Mouse (Mus musculus) myocyte (in vitro differentiated cells): ENCODE measurements around the gene Hip1.

Experiments
- E2F4 ChIP-seq: IDR thresholded peaks from one replicate; pipeline ENCODE4 v1.6.1; 2011; ENCODE audit warnings: mild to moderate bottlenecking, control low read depth, moderate library complexity; ENCODE audit not compliant: insufficient read depth
- MAX ChIP-seq: IDR thresholded peaks from one replicate; pipeline ENCODE4 v1.6.1; 2011; ENCODE audit warnings: low read depth, mild to moderate bottlenecking, control low read depth
- MYOG ChIP-seq, 3 experiments: IDR thresholded peaks; one replicate each; pipeline ENCODE4 v1.6.1; 2011; ENCODE audit warnings: control low read depth in 2 of 3, low read depth in 2 of 3, mild to moderate bottlenecking in 2 of 3; ENCODE audit not compliant: insufficient read length in 2 of 3, control insufficient read depth in 1 of 3, insufficient read depth in 1 of 3
- POLR2A ChIP-seq: IDR thresholded peaks from one replicate; pipeline ENCODE4 v1.6.1; 2011; ENCODE audit warnings: low read depth, mild to moderate bottlenecking, control low read depth, moderate library complexity; ENCODE audit not compliant: insufficient read length
- POLR2AphosphoS2 ChIP-seq: IDR thresholded peaks from one replicate; pipeline ENCODE4 v1.6.1; 2011; ENCODE audit warnings: low read depth, control low read depth; ENCODE audit not compliant: insufficient read length
- USF1 ChIP-seq: IDR thresholded peaks from one replicate; pipeline ENCODE4 v1.6.1; 2011; ENCODE audit warnings: low read depth, mild to moderate bottlenecking, control low read depth, moderate library complexity

DNA sequence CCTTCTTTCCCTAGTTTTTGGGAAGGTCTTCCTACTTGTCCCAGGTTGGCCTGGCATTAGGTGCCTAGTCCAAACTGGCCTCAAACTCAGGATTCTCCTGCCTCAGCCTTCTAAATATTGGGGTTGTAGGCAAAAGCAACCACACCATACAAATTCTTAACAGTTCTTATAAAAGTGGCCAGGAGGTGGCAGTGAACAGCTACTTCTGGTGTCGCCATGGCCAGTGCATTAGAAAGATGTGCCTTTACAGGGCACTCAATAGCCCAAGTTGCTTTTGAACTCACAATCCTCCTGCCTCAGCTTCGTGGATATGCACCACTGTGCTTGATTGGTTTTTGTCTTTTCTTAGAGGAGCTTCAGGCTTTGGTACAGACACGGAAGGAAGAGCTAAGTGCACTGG, 6.0 kb upstream of the Hip1 start:
- TF ChIP-seq POLR2A (no peak), MYOG (IDR thresholded peaks at IDR 0.05; ENCODE audit: control insufficient read depth in 1 of 3, insufficient read depth in 1 of 3, insufficient read length in 2 of 3, low read depth in 2 of 3) (no peak), MAX (no peak), E2F4 (no peak), USF1 (no peak), POLR2AphosphoS2 (no peak)
